Mouse (Mus musculus): ENCODE data around the gene Surf4. TPM values are rescaled to one million over a fixed set of nuclear protein-coding genes. Genes with fewer than 3 reads are reported as not detected.

Gene Surf4
- 265 and 273 TPM in 2 replicates for polyA plus RNA-seq (2015; fragmentation: Nextera tagmentation; extraction: Ambion mirVana)

- H3K36me3 ChIP-seq = peaks cover 28% of the 10 kb centered on the region
- peak within 1 kb of the TSS; percentile 93 for H3K27ac ChIP-seq (replicated peaks)
- peak within 1 kb of the TSS; percentile 88 for H3K4me3 ChIP-seq (replicated peaks)
- H3K27me3 ChIP-seq = no peaks in the 10 kb centered on the region
- WGBS = under 1% methylated on average over 66 of the region's 70 CpGs
- peaks cover 39% of the 10 kb centered on the region for H3K4me1 ChIP-seq
- H3K4me2 ChIP-seq (replicated peaks) = peak within 1 kb of the TSS; percentile 66
- no peaks in the 10 kb centered on the region for H3K9me3 ChIP-seq (replicated peaks)
- peak; percentile 96 for ATAC-seq (ENCODE audit: insufficient number of reproducible peaks, low FRiP score, low TSS enrichment, low read depth)
- peak within 1 kb of the TSS; percentile 100 for H3K9ac ChIP-seq
These were observed at the start of gene Surf4, which contains the start of gene Stkld1 for GRCm38 (mm10) chr2:26933304-26934055. Gene Surf4 (minus strand): TSS chr2:26933928. Gene Stkld1 (plus strand): TSS chr2:26934047.

- 67% methylated on average over 1 of the region's 1 CpGs for WGBS
- no peaks in the 10 kb centered on the region for H3K27me3 ChIP-seq
- H3K4me2 ChIP-seq (replicated peaks) = no peak overlapping the region
- 0 out of 2 replicates have a peak, but pooled peaks cover 3% of the 10 kb centered on the region for H3K4me1 ChIP-seq
- no peaks in the 10 kb centered on the region for H3K36me3 ChIP-seq
- no peak for ATAC-seq (ENCODE audit: insufficient number of reproducible peaks, low FRiP score, low TSS enrichment, low read depth)
- H3K27ac ChIP-seq (replicated peaks) = no peak overlapping the region
- no peak overlapping the region for H3K9ac ChIP-seq
- H3K4me3 ChIP-seq (replicated peaks) = no peak overlapping the region
- H3K9me3 ChIP-seq (replicated peaks) = no peaks in the 10 kb centered on the region
These were observed 46.6 kb upstream of the Surf4 start for GRCm38 (mm10) chr2:26980361-26980760.

DNA sequence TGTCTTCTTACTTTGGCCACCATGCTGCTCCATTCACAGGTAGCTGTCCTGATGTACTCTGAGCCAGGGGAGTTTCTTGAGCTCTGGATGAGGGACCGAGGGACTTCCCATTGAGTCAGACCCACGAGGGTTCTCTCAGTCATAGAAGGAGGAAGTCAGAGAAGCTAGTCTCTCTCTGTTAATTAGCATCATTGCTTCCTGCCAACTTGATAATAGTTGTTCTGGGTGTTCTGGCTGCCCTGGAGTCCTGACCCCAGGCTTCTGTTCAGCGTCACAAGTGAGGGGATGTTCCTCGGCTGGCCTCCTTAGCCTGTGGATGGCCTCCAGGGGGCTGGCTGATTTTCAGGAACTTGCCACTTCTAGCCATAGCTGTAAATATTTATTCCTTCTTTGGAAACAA is 40.2 kb upstream of the Surf4 start:
- Histone ChIP-seq H3K9me3 (replicated peaks) (no peaks in the 10 kb centered on the region), H3K27ac (replicated peaks) (no peak overlapping the region), H3K9ac (no peak overlapping the region), H3K4me2 (replicated peaks) (no peak overlapping the region), H3K4me3 (replicated peaks) (no peak overlapping the region), H3K4me1 (no peaks in the 10 kb centered on the region), H3K27me3 (no peaks in the 10 kb centered on the region), H3K36me3 (no peaks in the 10 kb centered on the region)
- no peak for ATAC-seq (ENCODE audit: insufficient number of reproducible peaks, low FRiP score, low TSS enrichment, low read depth)
- WGBS = 40% methylated on average over 4 of the region's 4 CpGs

DNA sequence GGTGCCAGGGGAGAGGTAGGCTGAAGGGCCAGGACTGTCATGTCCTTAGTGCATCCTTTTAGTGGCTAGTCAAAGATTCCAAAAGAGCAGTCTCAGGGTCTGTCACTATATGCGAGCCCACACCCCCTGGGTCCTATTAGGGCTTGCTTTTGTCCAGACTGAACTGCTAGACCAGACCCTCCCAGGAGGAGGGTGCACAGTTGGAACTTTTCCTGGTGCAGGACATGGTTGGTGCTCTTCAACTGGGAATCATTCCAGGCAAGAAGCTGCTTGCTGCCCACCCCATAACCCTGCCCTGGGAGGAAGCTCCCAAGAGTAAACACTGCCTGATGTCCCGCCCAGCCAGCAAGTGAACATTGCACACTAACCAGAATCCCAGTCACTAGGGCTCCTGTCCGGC is 39.4 kb upstream of the Surf4 start, which contains the start of gene Adamts13:
Gene Adamts13, plus strand, starts transcription at position 301 of the 400 bp plus-strand sequence.
- H3K36me3 ChIP-seq = no peaks in the 10 kb centered on the region
- no peaks in the 10 kb centered on the region for H3K27me3 ChIP-seq
- H3K27ac ChIP-seq (replicated peaks) = no peak within 1 kb of the TSS
- 58% methylated on average over 3 of the region's 3 CpGs for WGBS
- no peak within 1 kb of the TSS for H3K4me2 ChIP-seq (replicated peaks)
- H3K9ac ChIP-seq = no peak within 1 kb of the TSS
- ATAC-seq (ENCODE audit: insufficient number of reproducible peaks, low FRiP score, low TSS enrichment, low read depth) = no peak
- no peaks in the 10 kb centered on the region for H3K4me1 ChIP-seq
- no peaks in the 10 kb centered on the region for H3K9me3 ChIP-seq (replicated peaks)
- H3K4me3 ChIP-seq (replicated peaks) = no peak within 1 kb of the TSS

DNA sequence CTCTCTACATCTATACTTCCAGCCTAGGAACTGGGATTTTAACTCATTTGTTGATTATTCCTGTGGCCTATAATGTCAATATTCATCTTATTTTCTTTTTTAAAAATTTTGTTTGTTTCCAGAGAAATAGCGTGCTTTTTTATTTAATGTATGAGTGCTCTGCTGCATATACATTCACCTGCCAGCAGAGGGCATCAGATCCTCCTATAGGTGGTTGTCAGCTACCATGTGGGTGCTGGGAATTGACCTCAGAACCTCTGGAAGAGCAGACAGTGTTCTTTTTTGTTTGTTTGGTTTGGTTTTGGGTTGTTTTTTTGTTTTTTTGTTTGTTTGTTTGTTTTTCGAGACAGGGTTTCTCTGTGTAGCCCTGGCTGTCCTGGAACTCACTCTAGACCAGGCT is 33.5 kb upstream of the Surf4 start:
- Histone ChIP-seq H3K9ac (no peak overlapping the region), H3K36me3 (peaks cover 1% of the 10 kb centered on the region; the same call in 1 of the 2 replicates), H3K4me3 (replicated peaks) (no peak overlapping the region), H3K4me2 (replicated peaks) (no peak overlapping the region), H3K27ac (replicated peaks) (no peak overlapping the region), H3K9me3 (replicated peaks) (no peaks in the 10 kb centered on the region), H3K27me3 (no peaks in the 10 kb centered on the region), H3K4me1 (peaks cover 15% of the 10 kb centered on the region)
- 88% methylated on average over 2 of the region's 2 CpGs for WGBS
- no peak for ATAC-seq (ENCODE audit: insufficient number of reproducible peaks, low FRiP score, low TSS enrichment, low read depth)

- Histone ChIP-seq H3K4me1 (peaks cover 27% of the 10 kb centered on the region), H3K27ac (replicated peaks) (peak overlapping the region; percentile 99), H3K36me3 (peaks cover 23% of the 10 kb centered on the region), H3K4me2 (replicated peaks) (peak overlapping the region; percentile 73), H3K27me3 (no peaks in the 10 kb centered on the region), H3K9me3 (replicated peaks) (no peaks in the 10 kb centered on the region), H3K4me3 (replicated peaks) (peak overlapping the region; percentile 83), H3K9ac (peak overlapping the region; percentile 82)
- ATAC-seq (ENCODE audit: insufficient number of reproducible peaks, low FRiP score, low TSS enrichment, low read depth) = no peak
- WGBS = 12% methylated on average over 14 of the region's 14 CpGs
These were observed 31.1 kb upstream of the Surf4 start for GRCm38 (mm10) chr2:26964724-26965370.

- ATAC-seq (ENCODE audit: insufficient number of reproducible peaks, low FRiP score, low TSS enrichment, low read depth) = peak; percentile 94
- H3K4me1 ChIP-seq = peaks cover 27% of the 10 kb centered on the region
- WGBS = under 1% methylated on average over 50 of the region's 50 CpGs
These were observed 30.4 kb upstream of the Surf4 start, which contains the start of gene Rexo4 for GRCm38 (mm10) chr2:26963923-26964723. Gene Rexo4 (minus strand): TSS chr2:26964386.

GRCm38 (mm10) chr2:26960756-26961155 is 27.0 kb upstream of the Surf4 start:
- Histone ChIP-seq H3K36me3 (peaks cover 58% of the 10 kb centered on the region), H3K4me1 (peaks cover 27% of the 10 kb centered on the region), H3K27ac (replicated peaks) (no peak overlapping the region), H3K4me2 (replicated peaks) (no peak overlapping the region), H3K9me3 (replicated peaks) (no peaks in the 10 kb centered on the region), H3K9ac (no peak overlapping the region), H3K4me3 (replicated peaks) (no peak overlapping the region), H3K27me3 (no peaks in the 10 kb centered on the region)
- WGBS = 76% methylated on average over 4 of the region's 4 CpGs
- ATAC-seq (ENCODE audit: insufficient number of reproducible peaks, low FRiP score, low TSS enrichment, low read depth) = no peak

More at GRCm38 (mm10) chr2:26963923-26964723, 30.4 kb upstream of the Surf4 start, which contains the start of gene Rexo4:
- H3K36me3 ChIP-seq = peaks cover 27% of the 10 kb centered on the region
- peak within 1 kb of the TSS; percentile 83 for H3K4me3 ChIP-seq (replicated peaks)
- H3K27me3 ChIP-seq = no peaks in the 10 kb centered on the region
- no peaks in the 10 kb centered on the region for H3K9me3 ChIP-seq (replicated peaks)
- H3K9ac ChIP-seq = peak within 1 kb of the TSS; percentile 82
- peak within 1 kb of the TSS; percentile 99 for H3K27ac ChIP-seq (replicated peaks)
- H3K4me2 ChIP-seq (replicated peaks) = peak within 1 kb of the TSS; percentile 73

- Histone ChIP-seq H3K4me3 (replicated peaks) (no peak overlapping the region), H3K9me3 (replicated peaks) (no peaks in the 10 kb centered on the region), H3K4me2 (replicated peaks) (no peak overlapping the region), H3K27ac (replicated peaks) (no peak overlapping the region), H3K36me3 (peaks cover 90% of the 10 kb centered on the region), H3K9ac (no peak overlapping the region), H3K4me1 (peaks cover 13% of the 10 kb centered on the region; the same call in 1 of the 2 replicates), H3K27me3 (no peaks in the 10 kb centered on the region)
- no peak for ATAC-seq (ENCODE audit: insufficient number of reproducible peaks, low FRiP score, low TSS enrichment, low read depth)
- 76% methylated on average over 2 of the region's 2 CpGs for WGBS
These were observed 23.7 kb upstream of the Surf4 start for GRCm38 (mm10) chr2:26957488-26957859.

- no peak for ATAC-seq (ENCODE audit: insufficient number of reproducible peaks, low FRiP score, low TSS enrichment, low read depth)
- WGBS = 93% methylated on average over 12 of the region's 12 CpGs
- Histone ChIP-seq H3K9ac (no peak overlapping the region), H3K4me2 (replicated peaks) (no peak overlapping the region), H3K27me3 (no peaks in the 10 kb centered on the region), H3K4me3 (replicated peaks) (no peak overlapping the region), H3K27ac (replicated peaks) (no peak overlapping the region), H3K9me3 (replicated peaks) (no peaks in the 10 kb centered on the region), H3K4me1 (peaks cover 8% of the 10 kb centered on the region; the same call in 1 of the 2 replicates), H3K36me3 (peaks cover 91% of the 10 kb centered on the region)
These were observed 23.2 kb upstream of the Surf4 start for GRCm38 (mm10) chr2:26956811-26957487.

Measured in embryonic facial prominence, embryonic 15.5 days (tissue).